Mouse (Mus musculus) ES-Bruce4 (cell line): ENCODE measurements around the gene Atp2b2.

ENCODE experiments used
- EP300 ChIP-seq: IDR thresholded peaks from 2 replicates; pipeline ENCODE4 v1.6.1; 2011; ENCODE audit warnings: low read depth, low read length; ENCODE audit not compliant: insufficient read depth
- POLR2A ChIP-seq: IDR thresholded peaks from one replicate; pipeline ENCODE4 v1.8.1; 2011; ENCODE audit warnings: low read length; ENCODE audit not compliant: insufficient read depth

DNA sequence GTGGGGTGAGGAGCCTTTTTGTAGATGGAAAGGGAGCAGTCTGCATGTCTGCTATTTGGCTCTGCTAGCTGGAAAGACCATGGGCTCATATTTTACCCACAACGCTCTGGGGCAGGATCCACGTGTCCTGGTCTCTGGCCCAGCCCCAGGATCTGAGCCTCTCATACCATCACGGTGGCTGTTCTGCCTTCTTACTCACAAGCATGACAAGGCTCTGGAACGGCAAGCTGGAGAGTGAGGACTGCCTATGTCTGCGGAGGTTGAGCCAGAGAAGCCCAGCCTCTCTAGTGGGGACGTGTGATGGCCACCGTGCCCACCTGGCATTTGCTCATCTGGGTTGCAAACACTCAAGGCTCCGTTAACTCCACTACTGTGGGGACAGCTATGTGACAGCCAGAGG, 63.7 kb downstream of the Atp2b2 start:
- TF ChIP-seq EP300 = no peak
- no peak for TF ChIP-seq POLR2A
